Mouse (Mus musculus) gastrocnemius, postnatal 10 days (tissue): Measurements from ENCODE around the gene Hnrnpa0. TPM values are rescaled to one million over a fixed set of nuclear protein-coding genes. Genes with fewer than 3 reads are reported as not detected.

Experiments
- total RNA-seq, 2 experiments: library from RNA; stranded (reverse); gene quantifications; 2 replicates each; pipeline ENCODE4 v1.2.3; 2021

Gene Hnrnpa0
- total RNA-seq, 2 experiments from 2014 or later: 90.3 to 91.7 TPM

Other genes with a start within 250 kb of the Hnrnpa0 start
- under 1 TPM; 0.84 to 0.85 TPM for gene Spock1, start 220.2 kb downstream of the Hnrnpa0 start, total RNA-seq
- 1 to 10 TPM; 1.4 TPM for gene Klhl3, start 15.0 kb downstream of the Hnrnpa0 start, total RNA-seq
- gene Idnk, start 29.1 kb upstream of the Hnrnpa0 start, total RNA-seq: 1 to 10 TPM; 9.6 to 9.7 TPM
- gene Ubqln1, start 87.1 kb upstream of the Hnrnpa0 start, total RNA-seq: 10 to 100 TPM; 48.8 to 53.6 TPM
- 10 to 100 TPM; 24.9 to 26.7 TPM for gene Gkap1, start 147.1 kb upstream of the Hnrnpa0 start, total RNA-seq
- gene Kif27, start 230.6 kb upstream of the Hnrnpa0 start, total RNA-seq: under 1 TPM; 0.33 to 0.34 TPM